Mouse (Mus musculus) adrenal gland (tissue): ENCODE results near the gene Gas2l1.
"Not testable (repeated sequence)": the region's sequence is repeated elsewhere in the genome, so short reads cannot be mapped to it uniquely, and the experiment has no call there.

Experiments used
- intact Hi-C: fragments of 180-260 bp; cut with DNase I; formaldehyde crosslinking; loops from one replicate; pipeline ENCODE4 v1.15.1; 2025
- long read RNA-seq, 2 experiments: library from polyadenylated mRNA; unstranded; transcript quantifications; one replicate each; pipeline ENCODE4 v2.0.0; 2020; ENCODE audit warnings: borderline replicate concordance in 1 of 2; ENCODE audit not compliant: insufficient replicate concordance in 1 of 2

The Gas2l1 gene
- long read RNA-seq, experiment 1, transcript Gas2l1-202 (7 exons, 2,847 nt) = major isoform, 7 of 21 reads
- long read RNA-seq, experiment 1, partial matches to known transcripts = 1 of 21 reads
- long read RNA-seq, experiment 1, other reads (novel, unspliced or antisense) = 12 of 21 reads
- long read RNA-seq, experiment 2, transcript Gas2l1-203 (6 exons, 2,530 nt) = major isoform, 9 of 24 reads
- long read RNA-seq, experiment 2, partial matches to known transcripts = 9 of 24 reads
- long read RNA-seq, experiment 2, other reads (novel, unspliced or antisense) = 4 of 24 reads

DNA sequence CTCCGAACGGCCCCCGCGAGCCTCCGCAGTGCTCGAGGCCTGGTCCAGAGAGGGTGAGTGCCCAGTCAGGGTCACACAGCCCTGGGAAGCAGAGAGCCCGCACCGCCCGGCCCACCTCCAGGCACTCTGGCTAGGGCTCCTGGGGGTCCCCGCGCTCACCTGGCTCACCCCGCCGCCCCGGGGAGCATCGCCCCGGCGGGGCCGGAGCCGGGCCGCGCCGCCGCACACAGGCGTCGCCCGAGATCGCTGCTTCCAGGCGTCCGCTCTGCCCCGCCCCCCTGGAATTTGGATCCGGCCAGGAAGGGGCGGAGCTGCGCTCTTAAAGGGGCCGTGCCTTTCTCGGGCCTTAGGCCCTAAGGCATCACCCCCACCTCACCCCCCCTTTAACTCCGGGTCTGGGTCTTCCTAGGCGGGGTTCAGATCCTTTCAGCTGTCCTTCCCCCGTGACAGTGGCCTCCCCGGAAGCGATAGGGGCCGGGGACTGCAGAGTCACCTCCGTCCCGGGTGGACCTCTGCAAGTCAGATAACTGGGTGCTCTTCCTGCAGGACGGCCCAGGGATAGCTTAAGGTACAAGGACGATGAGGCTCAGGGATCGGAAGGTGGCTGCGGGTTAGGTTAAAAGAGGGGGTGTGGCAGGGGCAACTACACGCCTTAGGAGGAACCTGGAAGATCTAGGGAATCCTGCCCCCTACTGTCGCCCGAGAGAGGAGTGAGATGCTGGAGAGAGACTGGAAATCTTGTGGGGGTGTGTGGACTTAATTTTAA is at the start of gene Gas2l1:
Gene Gas2l1 (minus strand): TSS at position 272 of the 766 bp plus-strand sequence.
- intact Hi-C loops = loop anchor here (2.0 kb wide), 1 partner anchor 50 kb away; no protein-coding TSS in a partner anchor

DNA sequence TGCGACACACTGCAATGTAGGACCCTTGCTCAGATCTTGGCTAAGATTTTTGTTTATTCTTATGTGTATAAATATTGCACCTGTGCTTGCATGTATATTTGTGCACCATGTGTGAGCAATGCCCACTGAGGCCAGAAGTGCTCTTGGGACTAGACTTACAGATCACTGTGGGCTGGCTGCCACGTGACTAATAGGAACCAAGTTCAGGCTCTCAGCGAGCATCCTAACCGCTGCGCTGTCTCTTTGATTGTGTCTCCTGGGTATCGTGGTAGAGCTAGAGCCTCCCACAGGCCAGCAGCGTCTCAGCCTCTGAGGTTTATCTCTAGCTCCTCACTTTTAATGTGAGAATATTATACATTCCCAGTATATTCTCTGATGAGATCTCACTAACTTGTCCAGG is 48.5 kb upstream of the Gas2l1 start:
- intact Hi-C loops = loop anchor here (10.0 kb wide), 1 partner anchor 361 kb away; no protein-coding TSS in a partner anchor

DNA sequence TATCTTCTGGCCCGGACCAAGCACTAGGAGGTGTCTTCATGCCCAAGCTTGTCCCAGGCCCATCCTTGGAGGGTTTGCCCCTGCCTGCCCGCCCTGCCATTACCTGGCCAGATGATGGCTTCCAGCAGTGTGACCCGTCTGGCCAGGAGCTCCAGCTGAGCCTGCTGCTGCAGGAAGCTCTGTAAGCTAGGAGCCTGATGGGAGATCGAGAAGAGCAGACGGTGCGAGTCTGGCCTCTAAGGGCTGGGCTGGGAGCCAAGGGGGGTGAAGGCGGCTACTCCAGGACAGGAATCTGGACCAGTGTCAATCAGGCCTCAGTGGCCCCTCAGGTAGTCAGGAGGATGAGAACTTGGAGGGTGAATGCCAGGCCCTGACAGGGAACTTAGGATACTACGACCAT is 44.3 kb upstream of the Gas2l1 start:
- intact Hi-C loops = no loop called here

DNA sequence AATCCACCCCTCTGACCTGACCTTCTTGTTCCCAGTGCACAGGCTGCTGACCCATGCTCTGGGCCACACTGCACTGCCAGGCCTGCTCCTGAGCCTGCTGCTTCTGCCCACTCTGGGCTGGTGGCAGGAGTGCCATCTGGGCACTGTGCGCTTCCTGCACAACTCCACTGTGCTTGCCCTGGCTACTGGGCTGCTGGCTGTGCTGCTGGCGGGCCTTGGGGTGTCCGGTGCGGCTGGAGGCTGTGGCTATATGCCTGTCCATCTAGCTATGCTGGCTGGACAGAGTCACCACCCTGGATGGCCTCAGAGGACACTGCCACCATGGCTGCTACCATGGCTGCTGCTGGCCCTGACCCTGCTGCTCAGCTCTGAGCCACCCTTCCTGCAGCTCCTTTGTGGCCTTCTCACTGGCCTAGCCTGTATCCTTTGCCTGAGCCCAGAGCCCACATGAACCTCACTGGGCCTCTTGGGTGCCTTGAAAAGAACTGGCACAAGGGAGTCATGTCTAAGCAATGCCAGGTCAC is 38.9 kb upstream of the Gas2l1 start:
- intact Hi-C loops = no loop called here

DNA sequence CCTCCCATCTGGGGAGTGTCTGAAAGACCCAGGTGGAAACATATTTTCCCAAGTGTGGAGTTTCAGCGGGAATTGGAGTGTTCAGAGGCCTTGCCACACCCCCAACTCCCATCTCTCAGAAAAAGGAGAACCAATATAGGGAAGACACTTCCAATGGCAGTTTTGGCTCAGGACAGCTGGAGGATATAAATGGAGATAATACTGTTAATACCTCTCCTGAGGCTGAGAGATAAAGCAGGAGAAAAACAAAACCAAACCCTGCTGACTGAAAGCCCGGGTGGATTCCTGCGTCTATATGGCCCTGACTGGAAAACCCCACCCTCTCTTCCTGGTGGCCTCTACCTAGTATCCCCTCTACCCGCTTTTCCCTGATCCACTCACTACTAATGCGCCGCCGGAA is 37.3 kb upstream of the Gas2l1 start:
- intact Hi-C loops = no loop called here

DNA sequence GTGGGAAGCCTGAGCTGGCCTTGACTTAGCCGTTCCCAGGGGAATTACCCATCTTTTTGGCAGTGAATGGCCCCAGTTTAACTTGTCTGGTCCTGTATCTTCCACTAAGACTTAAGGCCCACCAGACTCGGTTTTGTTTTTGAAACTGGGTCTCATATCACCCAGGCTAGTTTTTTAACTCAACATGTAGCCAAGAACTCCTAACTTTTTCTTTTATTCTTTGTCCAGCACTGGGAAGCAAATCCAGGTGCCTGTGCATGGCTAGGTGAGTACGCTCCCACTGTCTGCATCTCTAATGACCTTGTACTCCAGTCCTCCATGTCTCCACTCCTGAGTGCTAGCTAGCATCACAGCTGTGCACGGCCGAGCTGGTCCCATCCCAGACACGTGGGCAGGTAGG is 36.5 kb upstream of the Gas2l1 start:
- intact Hi-C loops = no loop called here

DNA sequence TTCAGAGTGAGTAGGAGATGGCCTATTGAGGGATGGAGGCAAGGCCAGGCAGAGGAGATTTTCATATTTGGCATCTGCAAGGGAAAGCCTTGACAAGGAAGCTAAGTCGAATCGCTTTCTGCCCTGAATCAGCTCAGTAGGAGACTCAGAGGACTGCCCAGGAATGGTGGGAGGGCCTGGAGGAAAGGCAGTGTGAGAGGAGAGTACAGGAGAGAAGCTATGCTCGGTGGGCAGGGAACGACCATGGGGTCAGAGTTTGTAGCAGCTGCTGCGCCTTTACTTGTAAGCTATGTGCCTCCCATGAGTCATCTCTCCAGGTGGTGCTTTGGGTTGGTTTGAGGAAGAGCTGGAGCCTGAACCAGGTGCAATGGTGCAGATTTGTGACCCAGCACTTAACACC is 35.7 kb upstream of the Gas2l1 start:
- intact Hi-C loops = no loop called here

DNA sequence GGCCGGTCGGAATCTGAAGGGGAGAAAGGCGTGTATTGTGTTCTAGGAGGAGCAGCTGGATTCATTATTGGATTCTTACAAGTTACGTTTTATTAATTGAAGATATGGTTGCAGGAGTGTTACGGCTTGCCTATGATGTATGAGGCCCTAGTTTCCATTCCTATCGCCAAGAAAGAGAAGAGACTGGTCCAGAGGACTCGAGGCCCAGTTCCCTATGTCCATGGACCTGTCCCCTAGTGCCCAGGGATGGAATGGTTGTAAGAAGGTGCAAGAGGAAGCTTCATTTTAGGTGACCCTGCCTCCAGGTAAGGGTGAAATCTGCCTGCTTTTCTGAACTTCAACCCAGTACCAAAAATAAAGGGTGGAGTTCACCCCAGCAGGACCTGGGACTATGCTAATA is 35.2 kb upstream of the Gas2l1 start:
- intact Hi-C loops = no loop called here

DNA sequence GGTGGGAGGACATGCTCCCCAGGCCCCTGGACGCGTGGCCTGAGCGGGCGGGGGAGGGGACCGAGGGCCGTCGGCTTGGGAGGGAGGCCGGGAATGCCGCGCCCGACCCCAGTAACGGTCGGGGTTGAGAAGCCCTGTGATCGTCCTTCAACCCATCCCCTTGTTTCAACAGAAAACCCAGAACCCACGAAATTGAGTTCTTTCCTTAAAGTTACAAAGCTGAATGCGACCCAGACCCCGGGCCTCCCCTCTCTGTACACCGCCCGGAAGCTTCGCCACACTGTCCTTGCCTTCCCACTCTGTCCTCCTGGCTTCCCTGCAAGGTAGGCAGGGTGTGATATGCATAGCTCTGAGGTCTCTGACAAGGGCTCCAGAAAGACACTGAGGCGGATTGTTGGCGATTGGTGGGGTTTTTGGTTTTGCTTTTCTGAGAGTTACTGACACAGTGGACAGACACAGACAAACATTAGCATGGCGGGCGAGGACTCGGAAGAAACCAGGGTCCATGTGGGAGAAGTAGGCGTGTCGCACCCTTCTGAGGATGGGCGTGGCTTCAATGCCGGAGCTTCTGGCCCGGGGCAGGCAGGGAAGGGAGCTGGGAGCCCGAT is 34.6 kb upstream of the Gas2l1 start:
- intact Hi-C loops = no loop called here

DNA sequence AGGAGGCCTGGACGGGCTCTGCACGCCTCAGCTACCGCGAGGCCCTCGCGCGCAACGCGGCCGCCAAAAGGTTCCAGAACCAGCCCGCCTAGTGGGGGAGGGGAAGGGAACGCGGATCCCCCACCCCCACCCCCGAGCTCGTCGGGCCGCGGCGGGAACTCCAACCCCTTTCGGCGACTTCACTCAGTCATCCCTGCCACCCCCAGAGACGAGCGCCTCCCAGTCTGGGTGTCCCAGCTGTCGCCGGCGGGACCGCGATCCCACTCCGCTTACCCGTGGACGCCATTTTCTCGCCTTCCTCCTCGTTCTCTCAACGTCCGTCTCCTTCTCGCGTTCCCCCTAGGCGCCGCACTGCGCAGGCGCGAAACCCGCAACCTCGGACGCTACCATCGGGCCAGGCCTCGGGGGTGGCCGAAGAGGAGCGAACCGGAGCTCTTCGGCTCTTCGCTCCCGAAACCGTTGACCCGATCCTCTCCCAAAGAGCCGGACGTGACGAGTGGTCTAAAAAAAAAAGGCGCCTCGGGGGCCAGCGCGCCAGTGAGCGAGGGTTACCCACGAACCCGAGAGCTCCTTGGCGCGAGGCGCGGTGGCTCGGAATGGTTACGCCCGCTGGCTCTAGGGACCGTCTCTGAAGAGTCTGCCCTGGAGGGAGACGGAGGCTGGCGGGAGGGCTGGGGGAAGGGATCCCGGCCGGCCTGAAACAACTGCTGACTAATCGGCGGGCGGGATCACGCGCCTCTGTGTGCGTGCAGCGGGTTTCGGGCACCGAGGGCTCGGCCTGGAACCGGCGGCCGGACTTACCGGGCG is 33.8 kb upstream of the Gas2l1 start, which contains the start of the genes Rhbdd3 and Ewsr1:
Gene Rhbdd3 (plus strand): TSS at position 191 of the 807 bp plus-strand sequence.
Gene Ewsr1 (minus strand): TSS at position 531 of the 807 bp plus-strand sequence.
- intact Hi-C loops = no loop called here

DNA sequence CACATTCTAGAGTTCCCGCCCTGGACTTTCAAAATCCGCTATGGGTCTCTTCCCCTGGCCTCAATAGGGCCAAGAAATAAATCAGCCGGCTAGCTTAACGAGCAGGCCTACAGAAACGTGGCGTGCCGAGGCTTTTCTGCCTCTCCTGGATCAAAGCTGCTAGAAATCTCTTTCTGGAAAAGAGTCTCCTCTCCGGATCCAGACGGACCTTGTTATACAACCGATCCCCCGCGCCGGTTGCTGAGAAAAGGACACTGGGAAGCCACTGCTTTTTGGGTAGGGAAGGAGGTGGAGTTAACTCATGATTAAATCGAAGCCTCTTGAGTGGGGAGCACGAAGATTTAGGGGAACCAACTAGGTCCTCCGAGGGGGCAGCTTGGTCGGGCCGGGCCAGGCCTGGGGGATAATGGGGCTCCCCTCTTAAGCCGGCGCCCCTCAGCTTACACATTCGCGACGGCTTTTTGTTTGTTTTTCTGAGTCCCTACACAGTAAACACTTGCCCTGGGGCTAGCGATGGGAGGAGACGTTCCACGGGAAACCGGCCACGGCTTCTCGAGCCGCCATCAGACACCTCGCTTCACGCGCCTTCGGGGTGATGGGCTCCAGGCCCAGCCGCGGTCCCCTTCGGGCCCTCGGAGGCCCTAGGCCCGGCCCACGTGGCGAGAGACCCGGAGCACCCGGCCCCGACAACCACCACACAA is 33.1 kb upstream of the Gas2l1 start:
- intact Hi-C loops = no loop called here

DNA sequence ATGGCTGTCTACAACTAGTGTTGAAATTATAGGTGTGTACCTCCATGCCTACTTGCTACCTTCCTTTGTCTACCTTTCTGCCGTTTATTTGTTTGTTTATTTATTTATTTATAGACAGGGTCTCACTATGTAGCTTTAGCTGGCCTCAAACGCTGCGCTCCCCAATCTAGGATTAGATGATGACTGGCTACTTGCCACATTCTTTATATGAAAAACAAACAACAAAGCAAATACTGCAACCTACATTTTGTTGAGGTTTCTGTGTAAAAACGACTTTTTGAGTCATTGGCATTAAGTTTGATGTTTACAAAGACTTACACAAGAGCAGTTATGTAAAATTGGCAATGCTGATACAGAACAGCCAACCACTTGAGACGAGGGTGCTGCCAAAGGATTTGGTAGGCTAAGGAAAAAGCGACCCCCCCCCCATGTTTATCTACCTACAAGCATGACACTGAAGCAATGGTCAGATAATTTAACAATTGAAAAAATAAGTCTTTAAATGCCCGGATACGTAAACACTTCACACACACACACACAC is 31.4 kb upstream of the Gas2l1 start:
- intact Hi-C loops = no loop called here

DNA sequence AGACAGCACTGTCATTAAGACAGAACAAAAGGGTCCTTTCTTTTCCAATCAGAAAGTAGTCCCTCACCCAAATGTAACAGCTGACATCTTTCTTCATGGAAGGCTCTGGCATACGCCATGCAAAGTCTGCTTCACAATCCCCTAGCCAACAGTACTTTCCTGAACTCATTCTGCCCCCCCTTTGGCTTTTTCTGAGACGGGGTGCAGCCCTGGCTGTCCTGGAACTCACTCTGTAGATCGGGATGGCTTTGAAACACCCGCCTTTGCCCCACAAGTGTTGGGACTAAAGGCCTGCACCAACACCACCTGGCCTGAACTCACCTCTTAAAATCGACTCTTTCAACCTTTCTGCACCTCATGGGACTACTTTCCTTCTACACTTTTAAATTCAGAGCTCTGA is 30.8 kb upstream of the Gas2l1 start:
- intact Hi-C loops = no loop called here

DNA sequence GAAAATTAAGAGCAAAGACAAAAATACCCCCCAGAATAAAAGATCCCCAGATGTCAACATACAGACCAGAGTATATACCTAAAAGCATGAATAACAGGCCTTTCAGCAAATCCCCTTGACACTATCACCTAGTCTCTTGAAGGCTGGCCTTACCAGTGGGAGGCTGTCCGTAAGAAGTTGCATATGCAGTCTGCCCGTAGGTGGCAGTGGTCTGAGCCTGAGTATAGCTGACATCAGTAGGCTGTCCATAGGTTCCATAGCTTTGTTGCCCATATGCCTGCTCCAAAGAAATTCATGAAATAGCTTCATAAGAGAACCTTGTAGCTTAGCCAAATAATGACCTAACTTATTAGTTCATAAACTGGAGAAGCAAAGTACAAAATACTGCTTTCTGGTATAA is 26.6 kb upstream of the Gas2l1 start:
- intact Hi-C loops = no loop called here

DNA sequence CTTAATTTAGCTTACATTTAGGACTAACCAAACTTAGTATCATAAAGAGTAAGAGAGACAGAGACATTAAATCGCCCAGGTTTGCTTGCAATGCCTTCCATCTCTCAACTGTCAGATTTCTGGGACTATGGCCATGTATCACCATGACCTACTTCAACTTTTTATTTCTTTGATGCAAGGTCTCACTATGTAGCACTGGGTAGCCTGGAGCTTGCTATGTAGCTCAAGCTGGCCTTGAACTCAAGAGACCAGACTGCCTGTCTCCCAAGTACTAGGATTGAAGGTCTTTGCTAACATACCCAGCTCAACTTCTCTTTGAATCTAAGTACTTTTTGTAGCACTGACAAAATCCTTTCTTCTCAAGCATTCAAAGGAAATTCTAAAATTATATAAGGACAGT is 24.0 kb upstream of the Gas2l1 start:
- intact Hi-C loops = no loop called here

DNA sequence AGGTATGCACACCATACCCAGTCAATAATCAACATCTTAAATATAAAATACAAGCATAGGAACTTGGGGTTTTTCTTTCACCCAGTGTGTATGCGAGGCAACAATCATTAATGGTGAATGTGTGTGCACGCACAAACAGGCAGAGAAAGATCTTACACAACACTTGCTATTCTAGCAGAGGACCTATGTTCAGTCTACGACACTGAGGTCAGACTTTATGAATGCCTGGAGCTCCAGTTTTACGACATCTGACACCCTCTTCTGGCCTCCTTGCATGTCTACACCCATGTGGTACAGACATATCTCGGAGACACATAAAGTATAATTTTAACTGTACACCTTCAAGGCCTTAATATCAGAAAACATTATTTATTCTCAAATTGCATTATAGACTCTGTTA is 11.7 kb upstream of the Gas2l1 start:
- intact Hi-C loops = not testable (repeated sequence)

DNA sequence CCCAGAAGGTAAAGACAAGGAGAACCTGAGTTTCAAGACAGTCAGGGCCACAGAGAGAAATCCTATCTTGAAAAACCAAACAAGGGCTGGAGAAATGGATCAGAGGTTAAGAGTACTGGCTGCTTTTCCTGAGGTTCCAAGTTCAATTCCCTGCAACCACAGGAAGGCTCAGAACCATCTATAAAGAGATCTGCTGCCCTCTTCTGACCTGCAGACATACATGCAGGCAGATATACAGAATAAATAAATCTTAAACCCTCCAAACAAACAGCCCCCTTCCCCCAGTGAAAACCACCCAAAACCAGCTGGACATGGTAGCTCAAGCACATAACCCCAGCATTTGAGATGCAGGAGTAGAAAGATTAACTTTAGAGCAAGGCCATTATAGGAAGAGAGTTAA is 10.6 kb upstream of the Gas2l1 start:
- intact Hi-C loops = no loop called here

DNA sequence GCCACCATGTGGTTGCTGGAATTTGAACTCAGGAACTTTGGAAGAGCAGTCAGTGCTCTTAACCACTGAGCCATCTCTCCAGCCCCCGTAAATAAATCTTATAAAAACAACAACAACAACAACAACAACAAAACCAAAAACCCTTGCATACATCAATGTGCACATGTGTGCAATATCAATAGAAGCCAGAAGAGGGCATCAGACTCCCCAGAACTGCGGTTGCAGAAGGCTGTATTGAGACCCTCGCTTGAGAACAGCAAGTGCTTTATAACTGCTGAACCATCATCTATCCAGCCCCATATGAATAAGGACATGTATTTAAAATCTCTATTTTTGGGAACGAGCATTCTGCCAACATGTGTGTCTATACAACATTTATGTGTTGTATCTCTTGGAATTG is 9.8 kb upstream of the Gas2l1 start:
- intact Hi-C loops = no loop called here

DNA sequence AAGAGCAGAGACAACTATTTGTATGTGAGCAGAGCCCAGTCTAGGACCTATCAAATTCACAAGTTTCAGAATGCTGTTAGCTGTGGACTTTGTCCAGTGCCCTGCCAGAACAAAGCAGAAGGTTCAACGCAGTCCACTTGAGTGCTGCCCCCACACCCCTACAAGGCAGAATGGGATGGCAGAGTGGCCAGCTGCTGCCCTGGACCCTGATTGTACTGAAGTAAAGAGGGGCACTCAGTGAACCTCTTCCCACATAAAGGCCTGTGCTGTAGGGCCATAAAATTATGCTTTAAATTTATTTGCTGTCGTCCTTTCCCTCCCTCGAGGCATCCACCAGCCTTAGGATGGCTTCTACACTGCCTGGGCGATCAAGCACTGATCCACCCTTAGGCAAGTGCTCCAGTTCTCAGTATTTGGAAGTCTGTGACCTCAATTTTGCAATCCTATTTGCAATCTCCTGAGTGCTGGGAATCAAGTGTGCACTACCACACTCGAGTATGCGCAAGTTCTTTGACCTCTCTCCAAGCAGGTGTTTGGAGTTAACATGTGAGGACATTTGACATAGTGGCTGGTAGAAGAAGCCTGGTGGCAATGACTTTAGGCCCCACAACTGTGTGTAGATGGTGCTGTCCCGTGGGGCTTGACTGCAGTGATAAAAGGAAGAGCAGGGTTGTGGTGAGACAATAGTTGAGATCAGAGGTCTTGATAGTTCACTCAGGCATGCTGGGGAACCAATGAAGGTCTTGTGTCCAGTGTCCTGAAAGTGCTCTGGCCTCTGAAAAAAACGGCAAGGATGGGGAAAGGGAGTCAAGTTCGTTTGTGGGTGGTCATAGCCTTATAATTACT is 3.2 kb upstream of the Gas2l1 start:
- intact Hi-C loops = no loop called here
